Mouse (Mus musculus) mouse embryonic stem cell (cell line): ENCODE results near the gene Mum1.

Experiments
- in situ Hi-C, 2 experiments: fragments of 300-500 bp; cut with MboI; formaldehyde crosslinking; loops; 1 replicate in 1 of 2; 3 replicates in 1 of 2; pipeline ENCODE4 v1.14.3; 2019 to 2020; ENCODE audit warnings: low sequenced_read_pairs in 2 of 2, low pct_unique_long_range_greater_than_20kb in 1 of 2, mixed read lengths in 1 of 2; ENCODE audit not compliant: unreplicated experiment in 1 of 2

The Mum1 gene

GRCm38 (mm10) chr10:80282481-80283441 lies 56.5 kb downstream of the Mum1 start:
- in situ Hi-C loops = no loop called here

GRCm38 (mm10) chr10:80285222-80286070 lies 59.2 kb downstream of the Mum1 start:
- in situ Hi-C loops = no loop called here

- in situ Hi-C loops = no loop called here
These were observed 61.9 kb downstream of the Mum1 start for GRCm38 (mm10) chr10:80288097-80288496.

GRCm38 (mm10) chr10:80288657-80289056 lies 62.4 kb downstream of the Mum1 start:
- in situ Hi-C loops = no loop called here

- in situ Hi-C loops = no loop called here
These were observed 66.3 kb downstream of the Mum1 start, which contains the start of gene Rps15 for GRCm38 (mm10) chr10:80292251-80293146. Gene Rps15 (plus strand): TSS chr10:80292453.

- in situ Hi-C loops = no loop called here
These were observed 67.1 kb downstream of the Mum1 start for GRCm38 (mm10) chr10:80293325-80293724.
